Mouse (Mus musculus): Measurements from ENCODE around the gene Med12l. TPM values are rescaled to one million over a fixed set of nuclear protein-coding genes. Genes with fewer than 3 reads are reported as not detected.

Gene Med12l
- polyA plus RNA-seq (2016; fragmentation: Nextera tagmentation; extraction: Ambion mirVana) = 4.4 and 4.7 TPM in 2 replicates

GRCm38 (mm10) chr3:59005271-59005995 is at the start of gene Med12l:
Med12l (plus strand) TSS chr3:59005825.
- H3K27ac ChIP-seq (replicated peaks) = peak within 1 kb of the TSS; percentile 93
- peak within 1 kb of the TSS; percentile 84 for H3K4me3 ChIP-seq
- peak within 1 kb of the TSS; percentile 65 for H3K9ac ChIP-seq (replicated peaks)
- peaks cover 22% of the 10 kb centered on the region for H3K27me3 ChIP-seq
- H3K4me1 ChIP-seq = peaks cover 8% of the 10 kb centered on the region
- peak within 1 kb of the TSS; percentile 97 for H3K4me2 ChIP-seq (replicated peaks)
- peak; percentile 73 for ATAC-seq (ENCODE audit: low FRiP score, low read depth)
- under 1% methylated on average over 69 of the region's 69 CpGs for WGBS
- no peaks in the 10 kb centered on the region for H3K9me3 ChIP-seq
- no peaks in the 10 kb centered on the region for H3K36me3 ChIP-seq

- no peak overlapping the region for H3K4me2 ChIP-seq (replicated peaks)
- no peaks in the 10 kb centered on the region for H3K4me1 ChIP-seq
- H3K9me3 ChIP-seq = no peaks in the 10 kb centered on the region
- 96% methylated on average over 1 of the region's 1 CpGs for WGBS
- H3K27ac ChIP-seq (replicated peaks) = no peak overlapping the region
- ATAC-seq (ENCODE audit: low FRiP score, low read depth) = no peak
- H3K4me3 ChIP-seq = no peak overlapping the region
- H3K36me3 ChIP-seq = no peaks in the 10 kb centered on the region
- H3K9ac ChIP-seq (replicated peaks) = no peak overlapping the region
- H3K27me3 ChIP-seq = no peaks in the 10 kb centered on the region
These were observed 44.5 kb upstream of the Med12l start for GRCm38 (mm10) chr3:58961166-58961565.

GRCm38 (mm10) chr3:58977413-58977812 is 28.2 kb upstream of the Med12l start:
- 68% methylated on average over 1 of the region's 1 CpGs for WGBS

GRCm38 (mm10) chr3:58977906-58978622 is 27.6 kb upstream of the Med12l start:
- WGBS = 94% methylated on average over 7 of the region's 7 CpGs
- no peaks in the 10 kb centered on the region for H3K9me3 ChIP-seq
- H3K36me3 ChIP-seq = no peaks in the 10 kb centered on the region
- no peak overlapping the region for H3K9ac ChIP-seq (replicated peaks)
- no peaks in the 10 kb centered on the region for H3K27me3 ChIP-seq
- no peak overlapping the region for H3K4me2 ChIP-seq (replicated peaks)
- no peak overlapping the region for H3K27ac ChIP-seq (replicated peaks)
- H3K4me1 ChIP-seq = peaks cover 2% of the 10 kb centered on the region; the same call in 1 of the 2 replicates
- no peak for ATAC-seq (ENCODE audit: low FRiP score, low read depth)
- no peak overlapping the region for H3K4me3 ChIP-seq

More at GRCm38 (mm10) chr3:58977413-58977812, 28.2 kb upstream of the Med12l start:
- Histone ChIP-seq H3K4me2 (replicated peaks) (no peak overlapping the region), H3K27me3 (no peaks in the 10 kb centered on the region), H3K36me3 (no peaks in the 10 kb centered on the region), H3K4me3 (no peak overlapping the region), H3K27ac (replicated peaks) (no peak overlapping the region), H3K9me3 (no peaks in the 10 kb centered on the region), H3K9ac (replicated peaks) (no peak overlapping the region), H3K4me1 (no peaks in the 10 kb centered on the region)
- no peak for ATAC-seq (ENCODE audit: low FRiP score, low read depth)

GRCm38 (mm10) chr3:58980579-58980978 is 25.0 kb upstream of the Med12l start:
- no peak for ATAC-seq (ENCODE audit: low FRiP score, low read depth)

GRCm38 (mm10) chr3:58982896-58983837 is 22.5 kb upstream of the Med12l start:
- Histone ChIP-seq H3K4me2 (replicated peaks) (peak overlapping the region; percentile 34), H3K9ac (replicated peaks) (no peak overlapping the region), H3K4me3 (no peak overlapping the region), H3K36me3 (no peaks in the 10 kb centered on the region), H3K27ac (replicated peaks) (no peak overlapping the region), H3K4me1 (peaks cover 3% of the 10 kb centered on the region; the same call in 1 of the 2 replicates), H3K27me3 (no peaks in the 10 kb centered on the region; the same call in none of the 2 replicates), H3K9me3 (no peaks in the 10 kb centered on the region)
- ATAC-seq (ENCODE audit: low FRiP score, low read depth) = peak; percentile 73
- WGBS = 60% methylated on average over 15 of the region's 15 CpGs

More at GRCm38 (mm10) chr3:58980579-58980978, 25.0 kb upstream of the Med12l start:
- H3K27me3 ChIP-seq = no peaks in the 10 kb centered on the region
- no peaks in the 10 kb centered on the region for H3K36me3 ChIP-seq
- H3K9me3 ChIP-seq = no peaks in the 10 kb centered on the region
- no peak overlapping the region for H3K27ac ChIP-seq (replicated peaks)
- no peak overlapping the region for H3K4me2 ChIP-seq (replicated peaks)
- H3K4me3 ChIP-seq = no peak overlapping the region
- peaks cover 3% of the 10 kb centered on the region; the same call in 1 of the 2 replicates for H3K4me1 ChIP-seq
- no peak overlapping the region for H3K9ac ChIP-seq (replicated peaks)
- 77% methylated on average over 4 of the region's 4 CpGs for WGBS

- Histone ChIP-seq H3K36me3 (no peaks in the 10 kb centered on the region), H3K4me1 (peaks cover 3% of the 10 kb centered on the region; the same call in 1 of the 2 replicates), H3K9ac (replicated peaks) (no peak overlapping the region), H3K27ac (replicated peaks) (no peak overlapping the region), H3K9me3 (no peaks in the 10 kb centered on the region), H3K4me3 (no peak overlapping the region), H3K27me3 (no peaks in the 10 kb centered on the region; the same call in none of the 2 replicates), H3K4me2 (replicated peaks) (no peak overlapping the region)
- no peak for ATAC-seq (ENCODE audit: low FRiP score, low read depth)
- WGBS = 86% methylated on average over 15 of the region's 15 CpGs
These were observed 21.6 kb upstream of the Med12l start for GRCm38 (mm10) chr3:58983838-58984598.

- no peaks in the 10 kb centered on the region; the same call in none of the 2 replicates for H3K27me3 ChIP-seq
- H3K9ac ChIP-seq (replicated peaks) = no peak overlapping the region
- WGBS = 72% methylated on average over 4 of the region's 4 CpGs
- peaks cover 3% of the 10 kb centered on the region; the same call in 1 of the 2 replicates for H3K4me1 ChIP-seq
- H3K36me3 ChIP-seq = no peaks in the 10 kb centered on the region
- no peaks in the 10 kb centered on the region for H3K9me3 ChIP-seq
- H3K4me3 ChIP-seq = no peak overlapping the region
- H3K27ac ChIP-seq (replicated peaks) = no peak overlapping the region
- ATAC-seq (ENCODE audit: low FRiP score, low read depth) = no peak
- H3K4me2 ChIP-seq (replicated peaks) = no peak overlapping the region
These were observed 19.8 kb upstream of the Med12l start for GRCm38 (mm10) chr3:58985816-58986215.

GRCm38 (mm10) chr3:58989374-58989773 is 16.3 kb upstream of the Med12l start:
- Histone ChIP-seq H3K4me2 (replicated peaks) (no peak overlapping the region), H3K4me3 (no peak overlapping the region), H3K27ac (replicated peaks) (no peak overlapping the region), H3K9ac (replicated peaks) (no peak overlapping the region), H3K9me3 (no peaks in the 10 kb centered on the region), H3K27me3 (no peaks in the 10 kb centered on the region; the same call in none of the 2 replicates), H3K36me3 (no peaks in the 10 kb centered on the region), H3K4me1 (peaks cover 3% of the 10 kb centered on the region)
- ATAC-seq (ENCODE audit: low FRiP score, low read depth) = no peak
- 55% methylated on average over 3 of the region's 3 CpGs for WGBS

- H3K36me3 ChIP-seq = no peaks in the 10 kb centered on the region
- H3K27me3 ChIP-seq = no peaks in the 10 kb centered on the region; the same call in none of the 2 replicates
- 69% methylated on average over 3 of the region's 3 CpGs for WGBS
- peaks cover 3% of the 10 kb centered on the region for H3K4me1 ChIP-seq
- no peak for ATAC-seq (ENCODE audit: low FRiP score, low read depth)
- H3K4me3 ChIP-seq = no peak overlapping the region
- no peak overlapping the region for H3K9ac ChIP-seq (replicated peaks)
- H3K4me2 ChIP-seq (replicated peaks) = no peak overlapping the region
- H3K9me3 ChIP-seq = no peaks in the 10 kb centered on the region
- H3K27ac ChIP-seq (replicated peaks) = no peak overlapping the region
These were observed 15.1 kb upstream of the Med12l start for GRCm38 (mm10) chr3:58990556-58990955.

GRCm38 (mm10) chr3:58992122-58992521 is 13.5 kb upstream of the Med12l start:
- H3K27me3 ChIP-seq = no peaks in the 10 kb centered on the region
- no peaks in the 10 kb centered on the region for H3K9me3 ChIP-seq
- peaks cover 3% of the 10 kb centered on the region for H3K4me1 ChIP-seq
- H3K4me2 ChIP-seq (replicated peaks) = no peak overlapping the region
- H3K9ac ChIP-seq (replicated peaks) = no peak overlapping the region
- ATAC-seq (ENCODE audit: low FRiP score, low read depth) = peak; percentile 16; the same call in 1 of the 2 replicates
- H3K27ac ChIP-seq (replicated peaks) = no peak overlapping the region
- H3K36me3 ChIP-seq = no peaks in the 10 kb centered on the region
- no peak overlapping the region for H3K4me3 ChIP-seq
